Mouse (Mus musculus) MEL (cell line): ENCODE measurements around the gene Rpl18.

Source experiments
- CTCF ChIP-seq, 3 experiments: IDR thresholded peaks in 2 of 3; conservative IDR thresholded peaks in 1 of 3; 2 replicates each; pipeline ENCODE4 v1.5.1; 2011 to 2012; ENCODE audit warnings: low read length in 3 of 3, low read depth in 2 of 3, mild to moderate bottlenecking in 2 of 3, improper control_type of control experiment in 1 of 3, inconsistent platforms in 1 of 3, mixed read lengths in 1 of 3, moderate library complexity in 1 of 3; ENCODE audit not compliant: control insufficient read depth in 1 of 3, insufficient read depth in 1 of 3, poor library complexity in 1 of 3, severe bottlenecking in 1 of 3
- ELF1 ChIP-seq: IDR thresholded peaks from 2 replicates; pipeline ENCODE4 v1.6.1; 2014; ENCODE audit warnings: low read depth, mild to moderate bottlenecking, inconsistent platforms, low read length, improper control_type of control experiment, moderate library complexity
- EP300 ChIP-seq, 2 experiments: IDR thresholded peaks; 2 replicates each; pipeline ENCODE4 v1.6.1; 2011; ENCODE audit warnings: improper control_type of control experiment in 2 of 2, low read length in 2 of 2, low read depth in 1 of 2, mild to moderate bottlenecking in 1 of 2
- GATA1 ChIP-seq: IDR thresholded peaks from 2 replicates; pipeline ENCODE4 v1.6.1; 2011; ENCODE audit warnings: low read depth, low read length, improper control_type of control experiment
- JUND ChIP-seq: IDR thresholded peaks from 2 replicates; pipeline ENCODE4 v1.6.1; 2011; ENCODE audit warnings: low read depth, mild to moderate bottlenecking, improper control_type of control experiment, low read length
- MXI1 ChIP-seq: IDR thresholded peaks from 2 replicates; pipeline ENCODE4 v1.6.1; 2011; ENCODE audit warnings: mild to moderate bottlenecking, low read depth, low read length, improper control_type of control experiment
- MYC ChIP-seq: IDR thresholded peaks from 2 replicates; pipeline ENCODE4 v1.6.1; 2011; ENCODE audit warnings: low read depth, mild to moderate bottlenecking, low read length, improper control_type of control experiment, moderate library complexity
- NRF1 ChIP-seq: IDR thresholded peaks from 2 replicates; pipeline ENCODE4 v1.6.1; 2014; ENCODE audit warnings: low read depth, mild to moderate bottlenecking, inconsistent platforms, low read length, improper control_type of control experiment, moderate library complexity; ENCODE audit not compliant: poor library complexity, insufficient read depth, severe bottlenecking
- POLR2A ChIP-seq, 2 experiments: IDR thresholded peaks; 2 replicates each; pipeline ENCODE4 v1.6.1; 2011 to 2012; ENCODE audit warnings: low read length in 2 of 2, mild to moderate bottlenecking in 2 of 2, control low read depth in 1 of 2, improper control_type of control experiment in 1 of 2, low read depth in 1 of 2, moderate library complexity in 1 of 2; ENCODE audit not compliant: control insufficient read depth in 1 of 2, insufficient read depth in 1 of 2, poor library complexity in 1 of 2
- POLR2AphosphoS2 ChIP-seq: IDR thresholded peaks from 2 replicates; pipeline ENCODE4 v1.6.1; 2011; ENCODE audit warnings: low read length, improper control_type of control experiment
- SIN3A ChIP-seq: IDR thresholded peaks from 2 replicates; pipeline ENCODE4 v1.6.1; 2012; ENCODE audit warnings: low read length, improper control_type of control experiment, inconsistent platforms
- ZC3H11A ChIP-seq: IDR thresholded peaks from 2 replicates; pipeline ENCODE4 v1.6.1; 2012; ENCODE audit warnings: low read depth, mild to moderate bottlenecking, inconsistent platforms, low read length, improper control_type of control experiment

DNA sequence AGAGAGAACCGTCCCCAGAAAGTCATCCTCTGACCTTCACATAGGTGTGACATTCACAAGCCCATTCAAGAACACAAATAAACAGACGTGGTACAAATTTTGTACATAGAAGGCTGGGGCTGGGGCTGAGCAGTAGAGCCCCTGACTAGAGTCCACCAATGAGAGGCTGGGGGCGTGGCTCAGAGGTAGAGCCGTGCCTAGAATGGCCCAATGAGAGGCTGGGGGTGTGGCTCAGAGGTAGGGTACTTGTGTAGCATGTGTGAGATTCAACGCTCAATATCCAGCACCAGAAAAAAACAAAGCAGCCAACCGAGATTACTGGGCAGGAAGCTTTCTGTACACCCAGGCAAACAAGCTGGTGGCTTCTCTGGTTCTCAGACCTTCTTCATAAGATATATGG lies 40.4 kb downstream of the Rpl18 start:
- TF ChIP-seq POLR2AphosphoS2 (no peak), CTCF (IDR thresholded peaks at IDR 0.05 in 2 of 3, conservative IDR thresholded peaks at IDR 0.05 in 1 of 3; ENCODE audit: control insufficient read depth in 1 of 3, insufficient read depth in 1 of 3, low read depth in 2 of 3, low read length in 3 of 3, poor library complexity in 1 of 3, severe bottlenecking in 1 of 3) (no peak), NRF1 (no peak), EP300 (IDR thresholded peaks at IDR 0.05; ENCODE audit: low read depth in 1 of 2, low read length in 2 of 2) (no peak), POLR2A (IDR thresholded peaks at IDR 0.05; ENCODE audit: control insufficient read depth in 1 of 2, insufficient read depth in 1 of 2, low read depth in 1 of 2, low read length in 2 of 2, poor library complexity in 1 of 2) (no peak), GATA1 (no peak), ELF1 (no peak), ZC3H11A (no peak), JUND (no peak), SIN3A (no peak), MYC (no peak), MXI1 (no peak)
